Mouse (Mus musculus) lung, adult 2 months (tissue): ENCODE results near the gene Serpina1b.
"Not testable (repeated sequence)": the region's sequence is repeated elsewhere in the genome, so short reads cannot be mapped to it uniquely, and the experiment has no call there.

ENCODE experiments used
- CTCF ChIP-seq: fragments of 200-500 bp; IDR thresholded peaks from 2 replicates; pipeline ENCODE4 v1.5.1; 2011; ENCODE audit warnings: mild to moderate bottlenecking, low read length, control low read depth; ENCODE audit not compliant: insufficient read depth
- POLR2A ChIP-seq: fragments of 200-500 bp; IDR thresholded peaks from 2 replicates; pipeline ENCODE4 v1.6.1; 2011; ENCODE audit warnings: low read depth, mild to moderate bottlenecking, control low read depth, low read length, borderline replicate concordance; ENCODE audit errors: extremely low read depth

GRCm38 (mm10) chr12:103823826-103824225, 6.3 kb downstream of the Serpina1b start:
- not testable (repeated sequence) for TF ChIP-seq POLR2A, CTCF
